Mouse (Mus musculus): ENCODE measurements around the gene Rora. TPM values are rescaled to one million over a fixed set of nuclear protein-coding genes. Genes with fewer than 3 reads are reported as not detected.

The Rora gene
- polyA plus RNA-seq, 1 experiment from 2014 or later: 3.8 TPM

DNA sequence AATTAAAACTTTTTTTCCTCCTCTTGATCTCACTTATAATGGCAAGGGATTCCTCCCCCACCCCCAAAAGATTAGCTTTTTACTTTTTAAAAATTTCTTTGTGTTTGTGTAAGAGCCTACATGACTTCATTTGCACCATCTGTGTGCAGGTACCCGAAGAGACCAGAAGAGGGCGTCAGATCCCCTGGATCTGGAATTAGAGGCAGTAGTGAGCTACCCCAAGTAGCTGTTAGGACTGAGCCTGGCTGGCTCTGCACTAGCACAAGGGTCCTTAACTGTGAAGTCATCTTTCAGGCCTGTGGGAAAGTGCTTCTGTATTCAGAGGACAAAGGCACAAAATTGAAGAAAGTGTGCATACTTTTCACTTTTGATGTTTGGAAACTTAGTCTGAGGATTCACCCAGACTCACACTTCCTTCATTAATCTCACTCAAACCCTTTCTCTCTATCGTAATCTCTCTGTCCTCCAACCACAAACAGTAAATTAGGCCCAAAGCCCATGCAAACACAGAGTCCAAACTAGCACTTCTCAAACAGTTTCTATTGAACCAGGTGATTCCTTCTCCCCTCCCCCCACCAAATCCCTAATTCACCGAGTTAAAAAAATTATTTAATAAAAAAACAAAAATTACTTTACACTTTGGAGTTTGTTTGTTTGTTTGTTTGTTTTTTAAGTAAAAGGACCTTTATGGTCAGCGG is 246.1 kb downstream of the Rora start:
- DNase-seq (ENCODE audit: low spot score): peak; percentile 18
- no peak for ATAC-seq (ENCODE audit: low FRiP score)
- Histone ChIP-seq H3K36me3 (ENCODE audit: control insufficient read depth, insufficient read depth, low read length) (no peaks in the 10 kb centered on the region), H3K4me1 (replicated peaks; ENCODE audit: control insufficient read depth, insufficient read depth, low read length) (no peaks in the 10 kb centered on the region), H3K27ac (ENCODE audit: low read depth, low read length) (no peak overlapping the region), H3K27me3 (ENCODE audit: control insufficient read depth, insufficient read depth, low read length) (no peaks in the 10 kb centered on the region), H3K9me3 (ENCODE audit: control insufficient read depth, low read length) (no peaks in the 10 kb centered on the region), H3K4me2 (replicated peaks; ENCODE audit: low read depth, low read length) (no peak overlapping the region), H3K4me3 (ENCODE audit: low read depth, low read length) (no peak overlapping the region), H3K9ac (ENCODE audit: low read depth, low read length) (no peak overlapping the region)
- WGBS: 84% methylated on average over 5 of the region's 5 CpGs

GRCm38 (mm10) chr9:68906361-68906883 is 252.8 kb downstream of the Rora start:
- DNase-seq (ENCODE audit: low spot score) (no peak), ATAC-seq (ENCODE audit: low FRiP score) (no peak)
- Histone ChIP-seq H3K4me3 (ENCODE audit: low read depth, low read length) (no peak overlapping the region), H3K36me3 (ENCODE audit: control insufficient read depth, insufficient read depth, low read length) (no peaks in the 10 kb centered on the region), H3K9me3 (ENCODE audit: control insufficient read depth, low read length) (no peaks in the 10 kb centered on the region), H3K4me2 (replicated peaks; ENCODE audit: low read depth, low read length) (no peak overlapping the region), H3K9ac (ENCODE audit: low read depth, low read length) (no peak overlapping the region), H3K27ac (ENCODE audit: low read depth, low read length) (no peak overlapping the region), H3K27me3 (ENCODE audit: control insufficient read depth, insufficient read depth, low read length) (no peaks in the 10 kb centered on the region), H3K4me1 (replicated peaks; ENCODE audit: control insufficient read depth, insufficient read depth, low read length) (no peaks in the 10 kb centered on the region)
- 52% methylated on average over 6 of the region's 6 CpGs for WGBS

GRCm38 (mm10) chr9:68912483-68913151 is 259.0 kb downstream of the Rora start:
- no peak overlapping the region for H3K27ac ChIP-seq (ENCODE audit: low read depth, low read length)
- no peaks in the 10 kb centered on the region for H3K36me3 ChIP-seq (ENCODE audit: control insufficient read depth, insufficient read depth, low read length)
- H3K4me3 ChIP-seq (ENCODE audit: low read depth, low read length): no peak overlapping the region
- H3K9ac ChIP-seq (ENCODE audit: low read depth, low read length): no peak overlapping the region
- no peaks in the 10 kb centered on the region; the same call in 1 of the 2 replicates for H3K4me1 ChIP-seq (replicated peaks; ENCODE audit: control insufficient read depth, insufficient read depth, low read length)
- ATAC-seq (ENCODE audit: low FRiP score) (no peak), DNase-seq (ENCODE audit: low spot score) (peak; percentile 19)
- WGBS: 41% methylated on average over 8 of the region's 8 CpGs
- no peaks in the 10 kb centered on the region for H3K9me3 ChIP-seq (ENCODE audit: control insufficient read depth, low read length)
- no peak overlapping the region for H3K4me2 ChIP-seq (replicated peaks; ENCODE audit: low read depth, low read length)
- no peaks in the 10 kb centered on the region for H3K27me3 ChIP-seq (ENCODE audit: control insufficient read depth, insufficient read depth, low read length)

DNA sequence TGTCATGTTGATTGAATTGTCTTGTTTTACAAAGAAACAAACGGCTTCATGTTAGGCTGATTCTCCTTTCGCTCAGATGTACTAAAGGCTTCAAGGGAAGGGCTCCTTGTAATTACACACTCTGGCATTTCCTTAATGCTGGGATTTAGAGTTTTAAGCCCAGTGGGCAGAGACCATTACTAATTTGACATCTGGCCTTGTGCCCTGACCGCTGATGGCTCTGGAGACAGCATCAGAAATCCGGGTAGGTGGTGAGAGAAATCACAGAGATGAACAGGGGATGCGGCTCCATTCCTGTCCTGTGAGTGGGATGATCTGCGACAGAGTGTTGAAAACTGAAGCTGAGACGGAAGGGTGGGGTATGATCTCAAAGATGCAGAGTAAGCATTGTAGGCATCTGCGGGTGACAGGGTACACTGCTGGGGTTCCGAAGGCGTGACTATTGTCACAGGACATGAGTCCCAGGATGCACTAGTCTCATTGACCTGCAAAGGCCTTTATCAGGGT is 259.7 kb downstream of the Rora start:
- WGBS: 61% methylated on average over 10 of the region's 10 CpGs
- H3K9me3 ChIP-seq (ENCODE audit: control insufficient read depth, low read length): no peaks in the 10 kb centered on the region
- H3K27ac ChIP-seq (ENCODE audit: low read depth, low read length): no peak overlapping the region
- ATAC-seq (ENCODE audit: low FRiP score): no peak
- H3K36me3 ChIP-seq (ENCODE audit: control insufficient read depth, insufficient read depth, low read length): no peaks in the 10 kb centered on the region
- no peak overlapping the region for H3K9ac ChIP-seq (ENCODE audit: low read depth, low read length)
- no peak for DNase-seq (ENCODE audit: low spot score)
- H3K4me3 ChIP-seq (ENCODE audit: low read depth, low read length): no peak overlapping the region
- H3K4me1 ChIP-seq (replicated peaks; ENCODE audit: control insufficient read depth, insufficient read depth, low read length): no peaks in the 10 kb centered on the region; the same call in 1 of the 2 replicates
- no peak overlapping the region for H3K4me2 ChIP-seq (replicated peaks; ENCODE audit: low read depth, low read length)
- H3K27me3 ChIP-seq (ENCODE audit: control insufficient read depth, insufficient read depth, low read length): no peaks in the 10 kb centered on the region

- no peak for DNase-seq (ENCODE audit: low spot score)
- Histone ChIP-seq H3K9ac (ENCODE audit: low read depth, low read length) (no peak overlapping the region), H3K4me1 (replicated peaks; ENCODE audit: control insufficient read depth, insufficient read depth, low read length) (no peaks in the 10 kb centered on the region; the same call in 1 of the 2 replicates), H3K36me3 (ENCODE audit: control insufficient read depth, insufficient read depth, low read length) (no peaks in the 10 kb centered on the region), H3K9me3 (ENCODE audit: control insufficient read depth, low read length) (no peaks in the 10 kb centered on the region), H3K4me3 (ENCODE audit: low read depth, low read length) (no peak overlapping the region), H3K4me2 (replicated peaks; ENCODE audit: low read depth, low read length) (no peak overlapping the region), H3K27me3 (ENCODE audit: control insufficient read depth, insufficient read depth, low read length) (no peaks in the 10 kb centered on the region), H3K27ac (ENCODE audit: low read depth, low read length) (no peak overlapping the region)
- WGBS: 89% methylated on average over 4 of the region's 4 CpGs
- ATAC-seq (ENCODE audit: low FRiP score): no peak
These were observed 261.1 kb downstream of the Rora start for GRCm38 (mm10) chr9:68914541-68915275.

GRCm38 (mm10) chr9:68916741-68917140 is 263.2 kb downstream of the Rora start:
- H3K9me3 ChIP-seq (ENCODE audit: control insufficient read depth, low read length): no peaks in the 10 kb centered on the region
- H3K36me3 ChIP-seq (ENCODE audit: control insufficient read depth, insufficient read depth, low read length): no peaks in the 10 kb centered on the region
- no peak overlapping the region for H3K9ac ChIP-seq (ENCODE audit: low read depth, low read length)
- no peak overlapping the region for H3K4me3 ChIP-seq (ENCODE audit: low read depth, low read length)
- ATAC-seq (ENCODE audit: low FRiP score) (no peak), DNase-seq (ENCODE audit: low spot score) (no peak)
- 86% methylated on average over 1 of the region's 1 CpGs for WGBS
- no peaks in the 10 kb centered on the region for H3K27me3 ChIP-seq (ENCODE audit: control insufficient read depth, insufficient read depth, low read length)
- H3K4me1 ChIP-seq (replicated peaks; ENCODE audit: control insufficient read depth, insufficient read depth, low read length): no peaks in the 10 kb centered on the region; the same call in 1 of the 2 replicates
- no peak overlapping the region for H3K4me2 ChIP-seq (replicated peaks; ENCODE audit: low read depth, low read length)
- no peak overlapping the region for H3K27ac ChIP-seq (ENCODE audit: low read depth, low read length)

DNA sequence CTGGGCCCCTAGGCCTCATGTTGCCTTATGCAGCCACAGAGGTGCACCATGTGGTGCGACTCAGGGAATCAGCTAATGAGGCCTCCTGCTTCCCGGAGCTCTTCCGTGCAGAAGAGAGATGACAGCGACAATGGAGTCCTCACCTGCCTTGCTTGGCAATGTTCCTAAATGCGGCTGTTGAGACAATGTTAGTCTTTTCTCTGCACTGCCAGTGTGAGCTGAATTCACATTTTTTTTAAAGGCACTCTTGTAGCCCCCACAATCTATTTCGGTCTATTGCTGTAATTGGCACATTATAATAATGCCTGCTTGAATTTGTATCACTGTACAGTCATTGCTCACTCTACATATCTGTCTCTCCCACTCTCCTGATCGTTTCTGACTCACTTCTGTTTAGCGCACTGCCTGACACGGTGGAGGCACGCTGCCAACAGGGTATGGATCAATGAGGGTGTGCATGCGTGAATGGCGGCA is 269.6 kb downstream of the Rora start:
- Histone ChIP-seq H3K4me3 (ENCODE audit: low read depth, low read length) (no peak overlapping the region), H3K4me1 (replicated peaks; ENCODE audit: control insufficient read depth, insufficient read depth, low read length) (no peaks in the 10 kb centered on the region), H3K27ac (ENCODE audit: low read depth, low read length) (no peak overlapping the region), H3K9ac (ENCODE audit: low read depth, low read length) (no peak overlapping the region), H3K36me3 (ENCODE audit: control insufficient read depth, insufficient read depth, low read length) (no peaks in the 10 kb centered on the region), H3K9me3 (ENCODE audit: control insufficient read depth, low read length) (no peaks in the 10 kb centered on the region), H3K4me2 (replicated peaks; ENCODE audit: low read depth, low read length) (no peak overlapping the region), H3K27me3 (ENCODE audit: control insufficient read depth, insufficient read depth, low read length) (no peaks in the 10 kb centered on the region)
- no peak for DNase-seq (ENCODE audit: low spot score)
- WGBS: 86% methylated on average over 12 of the region's 12 CpGs
- ATAC-seq (ENCODE audit: low FRiP score): no peak

- Histone ChIP-seq H3K36me3 (ENCODE audit: control insufficient read depth, insufficient read depth, low read length) (no peaks in the 10 kb centered on the region), H3K27me3 (ENCODE audit: control insufficient read depth, insufficient read depth, low read length) (no peaks in the 10 kb centered on the region), H3K27ac (ENCODE audit: low read depth, low read length) (no peak overlapping the region), H3K4me1 (replicated peaks; ENCODE audit: control insufficient read depth, insufficient read depth, low read length) (no peaks in the 10 kb centered on the region), H3K4me3 (ENCODE audit: low read depth, low read length) (no peak overlapping the region), H3K4me2 (replicated peaks; ENCODE audit: low read depth, low read length) (no peak overlapping the region), H3K9me3 (ENCODE audit: control insufficient read depth, low read length) (no peaks in the 10 kb centered on the region), H3K9ac (ENCODE audit: low read depth, low read length) (no peak overlapping the region)
- 91% methylated on average over 6 of the region's 6 CpGs for WGBS
- ATAC-seq (ENCODE audit: low FRiP score): no peak
- DNase-seq (ENCODE audit: low spot score): no peak
These were observed 272.8 kb downstream of the Rora start for GRCm38 (mm10) chr9:68926406-68926805.
